Mouse (Mus musculus): ENCODE data around the gene Rtp4. TPM values are rescaled to one million over a fixed set of nuclear protein-coding genes. Genes with fewer than 3 reads are reported as not detected.

Rtp4 gene
- total RNA-seq (2017): 6.4 and 11.1 TPM in 2 replicates

GRCm38 (mm10) chr16:23520235-23520871, at the start of gene Rtp4, which contains the start of gene Masp1:
Rtp4 (plus strand) TSS chr16:23520291.
Masp1 (minus strand) TSS chr16:23520815.
- ATAC-seq (replicated peaks; ENCODE audit: low read depth, poor library complexity, severe bottlenecking): no peak

- ATAC-seq (replicated peaks; ENCODE audit: low read depth, poor library complexity, severe bottlenecking): no peak
These were observed 48.5 kb upstream of the Rtp4 start for GRCm38 (mm10) chr16:23471551-23471950.

GRCm38 (mm10) chr16:23472046-23472445, 48.0 kb upstream of the Rtp4 start:
- no peak for ATAC-seq (replicated peaks; ENCODE audit: low read depth, poor library complexity, severe bottlenecking)

- no peak for ATAC-seq (replicated peaks; ENCODE audit: low read depth, poor library complexity, severe bottlenecking)
These were observed 44.4 kb upstream of the Rtp4 start for GRCm38 (mm10) chr16:23475651-23476050.

- no peak for ATAC-seq (replicated peaks; ENCODE audit: low read depth, poor library complexity, severe bottlenecking)
These were observed 43.5 kb upstream of the Rtp4 start for GRCm38 (mm10) chr16:23476598-23476997.

DNA sequence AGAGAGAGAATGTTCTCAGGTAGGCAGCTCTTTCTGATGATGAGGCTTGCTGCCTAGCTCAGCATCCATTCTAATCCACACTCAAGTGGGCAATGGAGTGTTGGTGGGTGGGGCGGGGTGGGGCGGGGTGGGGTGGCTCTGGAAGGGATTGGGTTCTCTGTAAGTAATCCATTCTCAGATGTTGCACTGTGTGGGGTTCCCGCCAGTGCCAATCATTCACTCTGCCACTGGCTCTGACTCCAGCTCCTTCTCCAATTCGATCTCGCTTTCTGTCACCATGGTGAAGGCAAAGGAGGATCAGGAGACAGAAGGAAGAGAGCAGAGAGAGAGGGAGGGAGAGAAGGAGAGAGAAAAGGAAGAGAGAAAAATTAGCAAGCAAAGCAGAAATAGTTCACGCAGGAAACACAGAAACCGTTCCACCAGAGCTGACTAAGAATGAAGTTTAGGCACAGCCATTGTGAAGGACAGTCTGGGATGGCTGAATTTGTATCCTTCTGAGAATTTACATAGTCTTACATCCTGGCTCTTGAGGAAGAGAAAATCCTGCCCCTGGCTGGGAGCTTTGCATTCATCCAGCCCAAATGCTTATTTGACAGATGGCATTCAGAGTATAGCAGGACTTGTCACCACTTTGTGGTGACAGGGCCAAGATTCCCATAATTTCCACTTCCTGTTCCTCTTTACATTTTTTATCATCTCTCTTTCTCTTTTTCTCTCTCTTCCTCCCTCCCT, 40.1 kb upstream of the Rtp4 start:
- no peak for ATAC-seq (replicated peaks; ENCODE audit: low read depth, poor library complexity, severe bottlenecking)

- ATAC-seq (replicated peaks; ENCODE audit: low read depth, poor library complexity, severe bottlenecking): no peak
These were observed 37.9 kb upstream of the Rtp4 start for GRCm38 (mm10) chr16:23482218-23482617.

GRCm38 (mm10) chr16:23482846-23483245, 37.2 kb upstream of the Rtp4 start:
- ATAC-seq (replicated peaks; ENCODE audit: low read depth, poor library complexity, severe bottlenecking): no peak

GRCm38 (mm10) chr16:23483292-23483691, 36.8 kb upstream of the Rtp4 start:
- ATAC-seq (replicated peaks; ENCODE audit: low read depth, poor library complexity, severe bottlenecking): no peak

- 0 out of 2 replicates have a peak, but pooled peaks have one; percentile 39 for ATAC-seq (replicated peaks; ENCODE audit: low read depth, poor library complexity, severe bottlenecking)
These were observed 27.3 kb upstream of the Rtp4 start for GRCm38 (mm10) chr16:23492783-23493182.

DNA sequence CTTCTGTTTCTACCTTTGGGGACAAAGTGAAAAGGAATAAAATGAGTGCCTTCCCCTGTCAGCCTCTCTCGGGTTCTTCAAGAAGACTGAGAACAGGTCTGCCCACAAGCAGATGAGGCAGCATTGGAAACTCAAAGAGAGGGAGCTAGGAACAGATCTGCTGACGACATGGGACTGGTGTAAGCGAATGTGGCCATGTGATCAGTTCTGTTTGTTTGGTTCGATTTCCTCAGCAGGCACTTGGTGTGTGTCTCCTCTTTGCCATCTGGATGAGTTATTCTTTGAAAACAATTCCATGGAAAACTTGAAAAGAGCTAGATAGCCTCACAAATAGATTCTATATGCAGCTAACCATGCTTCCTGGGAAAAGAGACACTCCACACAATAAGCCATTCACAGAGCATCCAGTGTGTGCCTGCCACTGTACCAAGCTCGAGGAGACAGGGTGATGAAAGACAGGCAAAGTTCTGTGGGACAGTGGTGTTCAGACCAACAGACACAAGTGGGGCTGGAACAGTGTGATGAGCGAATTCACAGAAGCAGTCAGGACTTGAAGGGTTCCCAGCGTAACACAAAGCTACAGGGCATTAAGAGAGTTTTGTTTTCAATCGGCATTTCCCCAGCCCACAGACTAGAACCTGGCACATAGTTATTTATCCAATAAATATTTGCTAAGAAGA, 23.7 kb upstream of the Rtp4 start:
- no peak for ATAC-seq (replicated peaks; ENCODE audit: low read depth, poor library complexity, severe bottlenecking)

DNA sequence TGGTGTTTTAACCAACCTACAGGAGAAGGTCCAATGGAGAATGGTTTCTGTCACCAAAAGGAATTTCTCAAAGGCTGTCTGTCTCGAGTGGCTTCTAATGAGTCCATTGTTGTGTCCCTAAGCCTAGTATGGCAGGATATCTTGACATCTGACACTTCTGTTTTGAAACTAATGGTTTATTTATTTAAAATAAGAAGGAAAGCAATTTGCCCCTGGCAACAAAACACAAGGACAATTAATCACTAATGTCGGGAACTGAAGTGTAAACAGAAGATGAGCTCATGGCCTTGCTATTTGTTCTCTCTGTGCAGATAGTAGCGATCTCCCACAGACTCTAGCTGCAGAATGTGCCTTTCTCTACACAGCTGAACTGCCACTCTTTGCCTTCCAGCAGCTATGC, 22.7 kb upstream of the Rtp4 start:
- ATAC-seq (replicated peaks; ENCODE audit: low read depth, poor library complexity, severe bottlenecking): no peak

DNA sequence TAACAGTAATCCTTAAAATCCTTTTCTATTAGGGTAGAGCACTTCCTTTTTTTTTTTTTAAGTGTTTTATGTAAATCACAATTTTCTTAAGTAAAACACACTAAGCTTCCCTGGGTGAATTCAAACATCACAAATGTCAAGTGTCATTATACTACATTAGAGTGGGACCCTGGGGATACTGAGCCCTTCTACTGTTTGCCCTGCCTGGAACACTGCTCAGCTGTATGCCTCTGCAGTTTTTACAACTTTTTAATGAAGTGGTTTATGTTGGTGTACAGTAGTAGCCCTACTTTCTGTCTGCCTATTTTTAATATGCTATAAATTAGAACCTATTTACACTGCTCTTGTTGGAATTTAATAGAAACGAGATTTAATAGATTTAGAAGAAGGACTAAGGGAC, 22.2 kb upstream of the Rtp4 start:
- no peak for ATAC-seq (replicated peaks; ENCODE audit: low read depth, poor library complexity, severe bottlenecking)

- no peak for ATAC-seq (replicated peaks; ENCODE audit: low read depth, poor library complexity, severe bottlenecking)
These were observed 21.4 kb upstream of the Rtp4 start for GRCm38 (mm10) chr16:23498691-23499131.

DNA sequence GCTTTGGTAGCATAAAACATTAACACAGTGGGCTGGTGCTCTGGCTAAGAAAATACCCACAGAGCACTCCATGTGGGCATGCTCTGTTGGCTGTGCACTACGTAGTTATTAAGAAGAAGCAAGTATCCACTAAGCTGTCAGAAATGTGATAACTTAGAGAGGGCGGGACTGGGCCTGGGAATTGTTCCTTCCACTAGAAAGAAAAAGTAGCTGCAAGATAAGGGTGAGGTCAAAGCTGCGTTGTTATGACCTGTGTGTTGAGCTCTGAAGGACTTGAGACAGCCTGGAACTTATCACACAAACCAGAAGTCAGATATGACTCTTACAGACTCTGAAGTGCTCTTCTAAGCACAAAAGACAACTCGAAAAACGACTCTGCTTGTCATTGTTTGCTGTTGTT, 19.5 kb upstream of the Rtp4 start:
- ATAC-seq (replicated peaks; ENCODE audit: low read depth, poor library complexity, severe bottlenecking): no peak; the same call in 1 of the 2 replicates

DNA sequence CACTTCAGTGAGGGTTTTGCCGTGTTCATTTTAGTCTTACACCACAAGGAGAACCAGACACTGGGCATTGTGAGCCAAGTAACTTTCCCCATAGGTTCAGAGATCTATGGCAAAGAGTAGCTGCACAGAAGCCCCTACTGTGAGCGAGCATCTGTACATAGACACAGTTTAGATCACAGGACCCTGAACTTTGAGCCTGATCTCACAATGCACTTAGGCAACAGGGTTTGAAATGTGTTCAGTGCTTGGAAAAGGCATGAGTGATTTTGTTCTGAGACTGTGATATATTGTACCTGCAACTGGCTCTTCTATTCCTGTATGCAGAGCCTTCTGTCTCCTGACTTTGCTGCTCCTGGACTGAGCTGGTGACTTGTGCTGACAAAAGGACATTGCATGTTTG, 18.8 kb upstream of the Rtp4 start:
- no peak for ATAC-seq (replicated peaks; ENCODE audit: low read depth, poor library complexity, severe bottlenecking)

DNA sequence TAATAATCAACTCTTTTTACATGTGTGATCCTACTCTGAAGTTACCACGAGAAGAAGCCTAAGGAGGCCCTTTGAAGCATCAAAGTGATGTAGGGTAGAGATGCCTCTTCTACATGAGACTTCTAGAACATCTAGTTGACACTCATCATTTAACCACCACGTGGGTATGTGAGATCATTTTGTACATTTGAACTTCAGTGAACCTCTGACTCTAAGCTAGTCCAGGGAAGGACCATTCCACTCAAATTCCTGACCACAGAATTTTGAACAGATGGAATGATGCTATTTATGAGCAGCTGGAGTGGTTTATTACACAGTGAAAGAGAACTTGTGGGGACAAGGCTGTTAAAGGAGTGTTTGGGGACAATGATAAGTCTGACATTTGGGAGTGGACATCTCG, 17.6 kb upstream of the Rtp4 start:
- ATAC-seq (replicated peaks; ENCODE audit: low read depth, poor library complexity, severe bottlenecking): no peak

DNA sequence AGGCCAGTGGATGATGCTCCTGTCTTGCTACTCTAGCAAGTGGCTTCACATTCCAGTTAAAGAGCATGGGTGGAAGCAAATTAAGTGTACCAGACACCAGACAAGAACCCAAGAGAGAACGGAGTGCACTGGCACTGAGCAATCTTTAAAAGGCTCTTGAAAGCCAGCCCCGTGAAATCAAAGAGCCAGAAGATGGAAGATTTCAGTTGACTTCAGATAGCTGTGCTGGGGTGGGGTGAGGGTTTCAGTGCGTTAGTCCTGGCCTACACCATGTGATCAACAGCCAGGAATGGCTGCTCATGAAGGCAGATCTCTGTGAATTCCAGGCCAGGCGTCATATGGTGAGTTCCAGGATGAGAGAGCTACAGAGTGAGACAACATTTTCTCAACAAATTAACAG, 16.7 kb upstream of the Rtp4 start:
- no peak for ATAC-seq (replicated peaks; ENCODE audit: low read depth, poor library complexity, severe bottlenecking)

DNA sequence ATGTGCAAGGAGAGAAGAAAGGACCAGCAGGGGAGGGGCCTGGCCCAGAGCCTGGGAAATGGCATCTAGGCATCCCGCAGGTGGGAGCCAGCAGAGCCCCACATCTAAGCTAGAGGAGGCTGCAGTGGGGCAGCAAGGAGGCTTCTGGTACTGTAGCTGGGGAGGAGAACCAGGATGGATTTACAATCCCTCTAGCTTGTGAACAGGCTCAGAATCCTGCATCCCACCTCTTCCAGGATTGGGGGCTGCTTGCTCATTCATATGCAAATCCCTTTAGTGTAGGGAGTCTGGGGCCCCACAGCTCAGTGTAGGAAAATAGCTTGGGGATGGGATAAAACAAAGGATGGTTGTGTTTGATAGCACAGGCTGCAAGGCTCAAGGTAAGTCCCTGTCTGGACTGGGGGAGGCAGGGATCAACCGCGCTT, 15.8 kb upstream of the Rtp4 start:
- no peak for ATAC-seq (replicated peaks; ENCODE audit: low read depth, poor library complexity, severe bottlenecking)

DNA sequence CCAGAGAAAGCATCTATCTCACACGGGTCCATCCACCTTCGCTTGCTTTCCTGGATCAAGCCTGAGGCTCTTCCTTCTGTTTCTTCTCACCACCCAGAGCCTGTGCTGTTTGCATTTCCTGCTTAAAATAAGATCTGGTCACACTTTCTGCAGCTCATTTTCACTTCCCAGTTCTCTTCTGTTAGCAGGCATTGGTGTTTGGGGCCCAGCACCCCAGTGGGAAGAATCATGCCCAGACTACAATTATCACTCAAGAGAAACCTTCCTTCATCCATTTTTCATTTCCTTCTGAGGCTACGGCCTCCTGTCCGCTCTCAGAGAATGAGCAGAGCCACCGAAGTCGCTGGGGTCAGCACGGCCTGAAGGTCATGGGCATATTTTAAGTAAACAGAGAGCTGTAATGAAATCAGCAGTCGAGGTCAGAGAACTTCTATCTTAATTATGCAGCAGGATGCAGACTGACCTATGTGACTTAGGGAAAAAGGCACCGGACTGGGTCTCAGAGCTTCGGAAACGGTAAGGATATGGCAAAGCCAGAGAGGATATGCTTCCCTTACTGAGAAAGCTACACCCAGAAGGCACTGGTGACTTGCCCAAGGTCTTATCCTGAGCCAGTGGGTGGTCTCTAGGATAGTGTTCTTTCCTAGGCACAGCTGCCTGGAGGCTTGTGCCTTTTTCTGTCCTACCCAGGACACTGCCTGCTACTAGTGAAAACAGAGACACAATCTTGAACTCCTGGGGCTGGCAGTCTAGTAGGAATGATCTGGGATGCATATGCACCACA, 14.0 kb upstream of the Rtp4 start:
- ATAC-seq (replicated peaks; ENCODE audit: low read depth, poor library complexity, severe bottlenecking): 0 out of 2 replicates have a peak, but pooled peaks have one; percentile 32
